Mouse (Mus musculus) gastrocnemius, postnatal 36 days (tissue): ENCODE results near the gene Parp14. TPM values are rescaled to one million over a fixed set of nuclear protein-coding genes. Genes with fewer than 3 reads are reported as not detected.

ENCODE experiments used
- DNase-seq, 2 experiments: peaks; one replicate each; pipeline ENCODE4 v3.0.0; 2022
- intact Hi-C: fragments of 180-260 bp; cut with DNase I; formaldehyde crosslinking; loops from one replicate; pipeline ENCODE4 v1.15.1; 2025
- total RNA-seq, 2 experiments: library from RNA; stranded (reverse); gene quantifications; 2 replicates each; pipeline ENCODE4 v1.2.3; 2021

Parp14 gene
- total RNA-seq, 2 experiments from 2014 or later = 2.8 to 4.0 TPM

DNA sequence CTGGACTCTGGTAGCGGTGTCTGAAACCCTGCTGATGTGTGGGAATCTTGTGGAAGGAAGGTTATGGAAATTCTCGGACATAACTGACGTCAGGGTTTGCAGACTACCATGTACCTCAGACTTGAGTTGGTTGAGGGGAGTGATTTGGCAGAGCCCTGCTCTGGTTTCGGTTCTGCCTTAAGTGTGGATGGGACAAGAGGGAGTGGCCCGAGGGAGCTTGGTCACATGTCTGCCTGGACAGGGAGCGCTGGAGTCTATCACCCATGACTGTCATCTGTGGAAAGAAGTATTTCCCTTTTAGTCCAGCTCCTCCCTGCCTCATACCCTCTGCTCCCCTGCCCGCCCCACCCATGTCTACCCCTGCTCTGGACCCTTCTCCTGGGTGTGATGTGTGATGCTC lies 69.2 kb downstream of the Parp14 start:
- intact Hi-C loops = no loop called here
- DNase-seq = no peak

DNA sequence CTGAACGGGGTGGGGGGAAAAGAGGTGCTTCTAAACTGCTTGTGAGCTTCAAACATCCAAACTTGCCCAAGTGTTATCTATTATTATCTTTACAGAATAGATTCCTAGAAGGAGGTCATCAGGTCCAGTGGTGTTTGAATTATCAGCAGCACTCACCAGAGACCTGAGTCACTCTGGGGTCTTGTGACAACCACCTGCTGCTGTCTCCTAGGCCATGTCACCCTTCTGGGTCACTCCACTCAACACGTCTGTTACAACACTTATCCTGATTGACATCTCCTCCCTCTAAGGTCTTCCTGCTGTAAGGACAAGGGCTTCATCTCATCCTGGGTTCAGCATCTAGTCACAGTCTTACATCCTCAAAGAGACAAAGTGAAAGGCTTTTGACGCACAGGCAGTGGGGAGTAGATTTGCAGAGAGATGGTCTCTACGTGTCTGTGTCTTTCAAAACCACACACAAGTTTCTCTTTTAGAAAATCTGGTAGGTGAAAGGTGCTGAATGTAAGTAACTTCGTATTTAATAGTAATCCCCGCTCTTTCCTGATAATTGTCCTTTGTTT lies 79.3 kb downstream of the Parp14 start:
- DNase-seq = no peak
- intact Hi-C loops = no loop called here

DNA sequence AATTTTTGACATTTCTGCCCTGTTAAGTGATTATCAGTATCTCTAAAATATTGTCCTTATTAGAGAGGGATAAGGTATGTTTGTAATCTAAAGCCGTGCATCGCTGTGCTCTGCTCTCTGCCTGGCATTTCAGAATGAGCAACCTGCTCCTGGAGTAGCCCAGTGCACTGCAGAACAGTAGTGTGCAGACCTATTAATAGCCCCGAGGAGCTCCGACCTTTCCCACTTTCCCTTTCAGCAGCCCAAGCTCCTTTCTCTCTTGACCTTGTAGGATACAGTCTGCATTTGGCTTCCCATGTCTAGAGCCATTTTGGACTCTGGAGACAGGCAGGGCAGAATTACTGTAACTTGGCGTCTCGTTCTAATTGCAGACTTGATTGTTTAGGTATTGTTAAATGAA lies 83.0 kb downstream of the Parp14 start:
- no peak for DNase-seq
- intact Hi-C loops = no loop called here

DNA sequence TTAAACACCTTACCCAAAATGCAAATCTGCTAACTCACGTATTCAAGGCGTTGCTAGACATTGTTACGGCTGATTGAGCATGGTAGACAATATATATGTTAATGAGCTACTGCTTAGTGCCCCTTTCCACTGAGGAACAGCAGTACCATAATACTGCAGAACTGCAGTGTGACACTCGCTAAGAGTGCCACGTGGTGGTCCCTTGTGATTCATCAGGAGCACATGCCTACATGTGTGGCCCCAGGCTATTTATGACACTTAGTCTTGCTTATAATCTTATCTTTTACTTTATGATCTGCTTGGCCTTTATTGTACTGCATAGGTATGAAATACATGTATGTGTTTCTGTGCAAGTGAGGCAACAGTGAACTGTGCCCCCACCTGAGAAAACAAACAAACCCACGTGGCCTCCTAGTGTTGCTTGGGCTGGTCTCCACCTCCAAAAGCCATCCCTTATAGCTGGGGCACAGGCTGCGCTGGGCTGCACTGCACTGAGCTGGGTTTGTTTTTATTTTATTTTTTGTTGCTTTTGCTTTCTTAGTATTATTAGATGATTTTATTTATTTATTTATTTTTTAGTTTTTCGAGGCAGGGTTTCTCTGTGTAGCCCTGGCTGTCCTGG lies 83.7 kb downstream of the Parp14 start:
- intact Hi-C loops = no loop called here

DNA sequence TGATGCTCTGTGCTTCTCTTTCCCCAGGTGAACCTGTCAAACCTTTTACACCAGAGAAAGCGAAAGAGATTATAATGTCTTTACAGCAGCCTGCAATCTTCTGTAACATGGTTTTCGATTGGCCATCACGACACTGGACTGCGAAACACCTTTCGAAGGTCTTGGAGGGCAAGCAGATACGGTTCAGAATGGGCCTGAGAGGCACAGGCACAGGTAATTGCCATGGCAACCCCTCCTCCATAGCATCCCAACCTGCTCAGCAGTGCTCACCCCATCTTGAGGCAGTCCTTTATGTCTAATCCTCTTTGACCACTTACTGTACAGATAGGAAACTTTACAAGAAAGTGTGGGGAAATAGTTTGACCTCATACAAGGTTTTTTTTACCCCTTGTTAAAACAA lies 84.2 kb downstream of the Parp14 start:
- intact Hi-C loops = no loop called here
- DNase-seq = no peak

More for the DNA sequence above, 83.7 kb downstream of the Parp14 start:
- no peak for DNase-seq

DNA sequence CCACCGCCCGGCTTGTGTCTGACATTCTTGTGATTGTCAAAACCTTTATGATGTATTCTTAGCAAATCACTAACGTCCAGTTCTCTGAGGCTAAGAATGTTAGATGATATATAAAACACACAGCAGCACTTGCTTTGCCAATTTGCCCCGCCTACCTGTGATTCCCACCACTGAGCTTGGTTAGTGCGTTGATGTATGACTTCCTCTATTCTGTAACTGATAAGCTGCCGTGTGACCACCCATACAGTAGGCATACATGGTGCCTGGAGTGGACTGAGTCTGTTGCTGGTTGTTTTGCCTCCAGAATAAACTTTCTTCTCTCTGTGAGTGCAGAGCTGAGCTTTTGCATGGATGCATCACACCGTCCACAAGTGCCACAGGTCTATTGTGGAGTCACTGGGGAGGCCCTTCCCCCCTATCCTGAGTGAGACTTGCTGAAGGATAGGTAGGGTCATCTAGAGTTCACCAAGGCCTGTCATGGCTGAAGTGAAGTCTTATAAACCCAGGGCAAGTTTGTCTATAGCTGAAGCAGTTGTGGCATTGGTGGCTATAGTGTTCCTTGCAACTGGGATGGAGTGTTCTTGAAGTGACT lies 87.1 kb downstream of the Parp14 start:
- DNase-seq = no peak
- intact Hi-C loops = no loop called here

DNA sequence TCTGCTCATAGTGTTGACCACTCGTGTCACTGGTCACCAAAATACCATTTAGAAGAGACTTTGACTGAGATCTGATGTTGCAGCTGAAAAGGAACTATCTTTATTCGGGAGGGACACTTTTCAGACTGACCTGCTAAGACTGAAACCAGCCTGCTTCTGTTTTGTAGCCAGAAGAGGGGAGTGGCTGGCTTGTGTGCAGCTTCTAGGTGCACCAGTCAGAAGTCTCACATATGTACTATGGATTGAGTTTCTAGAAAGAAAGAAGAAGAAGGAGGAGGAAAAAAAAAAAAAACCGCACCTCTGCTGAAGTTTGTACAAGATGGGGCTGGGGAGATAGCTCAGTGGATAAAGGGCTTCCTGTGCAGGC lies 88.2 kb downstream of the Parp14 start:
- intact Hi-C loops = no loop called here
- no peak for DNase-seq

Other genes with a start within 250 kb of the Parp14 start
- gene Dirc2, start 102.2 kb downstream of the Parp14 start, total RNA-seq = 10 to 100 TPM; 54.7 to 57.4 TPM
- gene Hspbap1, start 101.2 kb downstream of the Parp14 start, total RNA-seq = 1 to 10 TPM; 2.7 to 3.4 TPM
- 1 to 10 TPM; 4.3 to 4.7 TPM for gene Parp9, start 66.9 kb upstream of the Parp14 start, total RNA-seq
- gene Dtx3l, start 67.6 kb upstream of the Parp14 start, total RNA-seq = 1 to 10 TPM; 3.6 to 4.6 TPM
- gene Kpna1, start 107.2 kb upstream of the Parp14 start, total RNA-seq = 100 to 1,000 TPM; 156 to 177 TPM
- gene Wdr5b, start 169.6 kb upstream of the Parp14 start, total RNA-seq = 1 to 10 TPM; 1.2 to 1.8 TPM
- 100 to 1,000 TPM; 108 to 113 TPM for gene Fam162a, start 200.1 kb upstream of the Parp14 start, total RNA-seq
- gene Ccdc58, start 200.1 kb upstream of the Parp14 start, total RNA-seq = 10 to 100 TPM; 25.5 to 28.4 TPM